Mouse (Mus musculus): Measurements from ENCODE around the gene Prickle1. TPM values are rescaled to one million over a fixed set of nuclear protein-coding genes. Genes with fewer than 3 reads are reported as not detected.
A peak's percentile ranks its signal among the peaks of the same experiment; 100 is the strongest.

Prickle1 gene
- total RNA-seq, 2 experiments from 2014 or later, result 43.6 to 49.4 TPM

DNA sequence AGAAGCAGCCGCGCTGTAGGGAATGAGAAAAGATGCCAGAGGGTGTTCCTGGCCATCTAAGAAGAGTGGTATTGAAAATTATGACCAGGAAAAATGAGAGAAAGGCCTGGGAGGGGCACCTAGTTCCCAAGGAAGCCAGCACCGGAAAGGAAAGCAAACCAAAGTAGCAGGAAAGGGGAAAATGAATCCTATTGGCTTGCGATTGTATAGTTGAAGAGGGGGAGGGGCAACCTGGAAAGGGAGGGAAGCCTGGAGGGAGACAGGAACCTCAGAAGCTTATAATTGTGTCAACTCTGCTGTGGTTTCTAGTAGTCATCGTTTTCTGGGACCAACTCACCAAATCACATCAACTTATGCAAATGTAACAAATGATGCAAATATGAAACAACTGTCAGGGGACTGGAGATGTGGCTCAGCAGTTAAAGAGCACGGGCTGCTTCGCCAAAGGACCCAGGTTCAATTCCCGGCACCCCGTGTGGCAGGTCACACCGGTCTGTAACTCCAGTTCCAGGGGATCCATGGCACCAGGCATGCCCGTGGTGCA lies 78.6 kb downstream of the Prickle1 start:
- intact Hi-C loops (cut with DNase I), result loop anchor here (10.0 kb wide), 1 partner anchor 698 kb away; no protein-coding TSS in a partner anchor
- DNase-seq, result no peak

DNA sequence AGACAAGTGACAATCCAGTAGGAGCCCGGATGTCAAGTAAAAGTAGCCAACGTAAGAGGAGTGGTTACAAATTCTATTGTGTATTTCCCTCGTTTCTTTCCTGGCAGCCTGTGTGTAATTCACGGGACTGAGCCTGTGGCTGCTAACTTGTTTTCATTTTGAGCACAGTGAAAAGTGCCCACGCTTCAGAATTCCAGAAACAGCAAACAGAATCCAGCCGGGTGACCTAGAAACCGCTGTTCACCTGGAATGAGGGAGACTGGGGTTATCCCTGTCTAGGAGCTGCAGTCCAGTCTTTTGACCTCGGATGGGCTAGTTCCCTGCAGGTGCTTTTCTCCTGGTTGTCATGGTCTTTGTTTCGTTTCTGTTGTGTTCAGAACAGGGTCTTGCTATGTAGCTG lies 80.4 kb downstream of the Prickle1 start:
- intact Hi-C loops (cut with DNase I), result loop anchor here (10.0 kb wide), 1 partner anchor 699 kb away; no protein-coding TSS in a partner anchor
- no peak for DNase-seq

DNA sequence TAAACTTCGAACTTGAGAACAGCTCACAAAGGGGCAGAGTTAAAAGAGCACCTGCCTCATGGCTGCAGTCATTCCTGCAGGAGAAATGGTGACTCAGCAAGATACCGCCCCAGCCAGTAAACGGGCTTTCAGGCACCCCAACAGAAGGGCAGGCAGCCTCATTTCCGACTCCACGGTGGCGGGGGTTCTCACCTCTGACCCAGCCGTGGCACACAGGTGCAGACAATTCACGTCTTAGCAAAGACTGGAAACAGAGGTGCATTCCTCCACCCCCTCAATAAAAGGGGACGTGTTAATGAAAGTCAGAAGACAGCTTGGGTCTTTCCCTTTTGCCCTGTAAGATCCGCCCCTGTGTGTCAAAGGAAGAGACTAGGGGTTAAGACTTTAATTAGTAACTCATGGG lies 81.8 kb downstream of the Prickle1 start:
- intact Hi-C loops (cut with DNase I), result loop anchor here (10.0 kb wide), 1 partner anchor 701 kb away; no protein-coding TSS in a partner anchor
- no peak for DNase-seq

DNA sequence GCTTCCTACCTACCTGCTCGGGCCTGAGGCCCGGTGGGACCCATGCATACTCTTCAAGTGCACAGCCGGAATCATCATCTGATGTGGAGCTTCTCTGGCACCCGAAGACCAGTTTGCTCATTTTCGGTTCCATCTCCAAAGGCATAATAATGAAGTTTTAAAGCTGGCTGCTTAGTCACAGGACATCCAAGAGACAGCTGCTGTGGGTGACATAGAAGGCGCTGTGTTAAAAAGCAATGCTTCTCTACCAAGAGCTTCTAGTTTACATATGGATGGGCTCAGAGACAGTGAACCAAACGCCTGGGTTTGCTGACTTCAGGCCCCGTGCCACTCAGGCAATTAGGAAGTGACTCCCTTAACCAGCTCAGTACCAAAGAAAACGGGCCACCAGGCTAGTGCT lies 83.3 kb downstream of the Prickle1 start:
- DNase-seq, result no peak
- intact Hi-C loops (cut with DNase I), result loop anchor here (10.0 kb wide), 1 partner anchor 702 kb away; no protein-coding TSS in a partner anchor

DNA sequence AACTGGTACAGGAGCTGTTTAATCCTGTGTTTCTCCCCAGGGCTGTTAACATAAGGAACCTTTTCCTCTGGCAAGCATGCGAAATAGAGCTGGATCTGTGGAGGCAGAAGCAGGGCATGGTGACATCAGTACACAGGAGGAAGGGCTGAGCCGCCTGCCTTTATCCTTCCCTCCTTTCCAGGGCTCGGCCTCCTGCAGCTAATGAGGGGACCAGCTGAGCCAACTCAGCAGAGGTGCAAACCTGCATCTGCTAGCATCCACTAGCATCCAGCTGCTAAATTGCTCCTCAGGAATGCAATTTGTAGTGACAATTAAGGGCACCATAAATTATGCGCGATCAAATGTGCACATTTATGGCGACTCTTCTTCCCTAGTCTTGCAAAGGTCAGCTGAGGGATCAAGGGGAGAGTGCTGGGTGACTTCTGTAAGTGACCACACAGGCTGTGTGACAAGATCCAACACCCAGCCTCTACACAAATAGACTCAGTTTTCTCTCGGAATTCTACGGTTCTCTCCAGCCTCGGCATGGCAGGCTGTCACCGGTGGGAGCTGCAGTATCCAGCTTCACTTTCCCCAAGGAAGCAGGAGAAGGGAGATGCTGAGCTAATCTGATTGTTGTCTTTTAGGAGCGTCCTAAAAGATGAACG lies 84.9 kb downstream of the Prickle1 start:
- intact Hi-C loops (cut with DNase I), result loop anchor here (10.0 kb wide), 1 partner anchor 704 kb away; no protein-coding TSS in a partner anchor
- no peak for DNase-seq

DNA sequence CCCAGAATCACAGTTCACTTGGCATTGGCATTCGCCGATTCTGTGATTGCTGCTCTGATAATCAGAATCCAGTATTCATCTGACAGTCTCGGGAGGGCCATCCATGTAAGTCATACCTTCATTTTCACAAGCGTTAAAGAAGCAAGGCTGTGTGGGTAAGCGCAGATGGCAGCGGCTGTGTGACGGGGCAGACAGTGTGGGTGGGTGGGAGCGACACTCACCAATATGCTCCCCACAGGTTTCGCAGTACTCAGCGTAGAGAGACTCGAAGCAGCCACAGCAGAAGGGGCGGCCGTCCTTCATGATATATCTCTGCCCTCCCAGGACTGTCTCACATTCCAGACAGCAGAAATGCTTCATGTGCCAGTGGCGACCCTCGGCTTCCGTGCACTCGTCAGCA lies 90.9 kb downstream of the Prickle1 start:
- intact Hi-C loops (cut with DNase I), result no loop called here
- DNase-seq, result no peak

DNA sequence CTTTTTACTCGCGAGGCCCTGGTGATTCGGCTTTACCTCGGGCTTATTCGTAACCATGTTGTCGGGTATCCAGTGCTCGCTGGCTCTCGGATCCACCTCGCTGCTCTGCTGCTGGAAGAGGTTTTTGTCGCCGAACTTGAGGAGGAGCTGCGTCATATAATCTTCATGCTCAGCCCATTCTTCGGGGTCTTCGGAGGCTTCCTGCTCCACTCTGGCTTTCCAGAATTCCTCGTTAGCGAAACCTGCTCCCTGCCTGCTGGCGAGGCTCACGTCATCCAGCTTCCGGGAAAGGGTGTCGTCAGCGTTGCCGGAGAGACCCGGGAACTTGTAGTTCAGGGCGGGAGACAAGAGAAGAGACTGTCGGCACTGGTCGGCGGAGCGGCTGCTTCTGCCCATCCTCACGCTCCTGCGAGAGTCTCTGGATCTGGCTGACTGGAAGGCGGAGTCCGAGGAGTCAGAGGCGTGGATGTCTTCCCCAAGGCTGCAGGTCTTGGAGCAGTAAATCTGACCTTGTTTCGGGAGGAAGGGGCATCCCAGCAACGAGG lies 92.4 kb downstream of the Prickle1 start:
- intact Hi-C loops (cut with DNase I), result no loop called here
- no peak for DNase-seq

DNA sequence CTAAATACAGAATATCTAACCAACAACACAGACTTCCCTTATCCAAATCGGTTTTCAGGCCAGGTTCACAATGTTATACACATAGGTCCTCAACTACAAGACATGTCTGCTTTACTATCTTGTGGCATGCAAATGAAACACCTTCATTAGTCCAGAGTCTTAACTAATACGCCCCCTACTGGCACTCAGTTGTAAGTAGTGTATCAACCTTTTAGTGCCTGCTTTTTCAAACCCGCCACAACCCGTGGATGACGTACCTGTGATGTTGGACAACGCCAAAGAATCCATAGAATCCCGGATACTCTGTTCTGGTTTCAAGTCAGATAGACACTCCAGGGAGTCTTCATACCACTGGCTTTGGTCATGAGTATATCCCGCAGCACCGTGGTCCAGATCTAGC lies 93.0 kb downstream of the Prickle1 start:
- no peak for DNase-seq
- intact Hi-C loops (cut with DNase I), result no loop called here

DNA sequence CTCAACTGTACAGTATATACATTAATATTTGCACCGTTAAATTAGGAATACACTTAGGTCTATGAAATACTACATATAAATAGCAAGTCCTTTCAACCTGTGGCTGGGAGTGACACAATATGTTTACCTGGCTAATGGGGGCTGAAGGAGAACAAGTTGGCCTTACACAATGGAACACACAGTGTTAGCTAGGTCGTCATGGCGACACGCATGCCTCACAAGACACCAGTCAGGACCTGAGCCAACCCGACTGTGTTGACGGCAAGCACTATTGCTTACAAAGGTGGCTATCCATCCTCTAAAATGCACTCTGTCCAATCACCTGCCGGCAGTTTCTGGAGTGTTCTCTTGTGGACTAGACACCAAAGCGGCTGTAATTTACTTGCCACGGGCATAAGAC lies 95.8 kb downstream of the Prickle1 start:
- intact Hi-C loops (cut with DNase I), result no loop called here
- DNase-seq, result peak; percentile 26

DNA sequence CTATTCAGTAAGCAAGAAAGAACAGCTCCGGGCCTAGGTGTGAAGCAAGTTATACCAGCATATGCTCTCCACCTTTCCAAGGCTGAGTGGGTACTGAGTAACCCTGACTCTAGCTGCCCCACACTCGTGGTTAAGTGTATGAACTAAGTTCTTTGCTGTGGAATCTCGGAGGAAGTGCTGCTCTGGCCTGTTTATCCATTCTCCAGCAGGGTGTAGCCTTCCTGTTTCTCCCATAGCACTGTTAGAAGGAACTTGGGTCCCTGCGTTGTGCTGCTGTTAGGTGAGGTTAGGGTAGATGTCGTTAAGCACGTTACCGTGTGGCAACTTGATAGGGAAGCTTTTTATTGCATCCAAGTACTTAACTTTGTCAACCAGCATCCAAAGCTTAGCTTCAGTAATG lies 101.0 kb downstream of the Prickle1 start:
- intact Hi-C loops (cut with DNase I), result no loop called here
- DNase-seq, result no peak

DNA sequence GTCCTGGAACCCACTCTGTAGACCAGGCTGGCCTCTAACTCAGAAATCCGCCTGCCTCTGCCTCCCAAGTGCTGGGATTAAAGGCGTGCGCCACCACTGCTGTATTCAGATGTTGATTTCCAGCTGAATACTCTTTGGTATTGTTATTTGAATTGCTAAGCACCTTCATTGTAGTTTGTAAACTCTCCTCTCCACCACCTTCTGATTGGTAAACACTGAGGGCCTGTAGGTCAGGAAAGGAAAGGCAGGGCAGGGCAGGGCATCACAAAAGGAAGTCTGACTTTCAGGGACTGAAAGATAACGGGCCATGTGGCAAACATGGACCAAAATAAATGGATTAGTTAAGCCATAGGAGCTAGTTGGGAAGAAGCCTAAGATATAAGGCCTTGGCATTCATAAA lies 106.1 kb downstream of the Prickle1 start:
- intact Hi-C loops (cut with DNase I), result no loop called here
- no peak for DNase-seq

DNA sequence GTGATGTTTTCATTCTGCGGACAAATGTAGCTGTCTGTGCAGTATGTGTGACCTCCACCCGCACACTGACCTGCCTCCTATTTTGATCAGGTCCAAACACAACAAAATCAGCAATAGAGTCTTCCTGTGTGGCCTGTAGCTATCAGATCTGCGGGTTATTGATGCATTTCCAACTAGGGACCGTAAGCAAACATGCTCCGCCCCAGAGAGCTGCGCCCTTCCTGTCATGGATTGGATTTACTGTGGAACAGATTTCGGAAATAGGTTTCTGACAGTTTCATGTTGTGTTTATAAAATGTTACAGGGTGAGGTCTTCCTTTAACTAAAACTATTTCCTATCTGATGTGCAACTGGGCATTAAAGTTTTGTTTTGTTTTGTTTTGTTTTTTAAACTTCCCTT lies 109.6 kb downstream of the Prickle1 start:
- intact Hi-C loops (cut with DNase I), result no loop called here
- DNase-seq, result no peak

DNA sequence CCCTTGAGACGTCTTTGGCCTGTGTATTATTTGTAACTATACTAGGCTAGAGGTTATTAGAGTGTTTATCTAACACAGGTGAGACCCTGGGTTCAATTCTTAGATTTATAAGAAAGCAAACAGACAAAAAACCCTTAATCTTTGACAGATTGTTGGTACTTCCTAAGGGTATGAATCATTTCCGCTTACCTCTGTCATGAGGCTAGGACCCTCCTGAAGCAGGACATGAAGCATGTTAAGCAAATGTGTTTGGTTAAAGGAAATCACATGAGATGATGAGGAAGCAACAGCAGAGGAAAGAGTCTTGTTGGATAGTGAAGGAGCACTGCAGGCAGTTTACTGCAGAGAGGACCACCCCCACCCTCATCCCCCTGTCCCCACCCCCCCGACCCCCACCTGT lies 110.4 kb downstream of the Prickle1 start:
- no peak for DNase-seq
- intact Hi-C loops (cut with DNase I), result no loop called here

DNA sequence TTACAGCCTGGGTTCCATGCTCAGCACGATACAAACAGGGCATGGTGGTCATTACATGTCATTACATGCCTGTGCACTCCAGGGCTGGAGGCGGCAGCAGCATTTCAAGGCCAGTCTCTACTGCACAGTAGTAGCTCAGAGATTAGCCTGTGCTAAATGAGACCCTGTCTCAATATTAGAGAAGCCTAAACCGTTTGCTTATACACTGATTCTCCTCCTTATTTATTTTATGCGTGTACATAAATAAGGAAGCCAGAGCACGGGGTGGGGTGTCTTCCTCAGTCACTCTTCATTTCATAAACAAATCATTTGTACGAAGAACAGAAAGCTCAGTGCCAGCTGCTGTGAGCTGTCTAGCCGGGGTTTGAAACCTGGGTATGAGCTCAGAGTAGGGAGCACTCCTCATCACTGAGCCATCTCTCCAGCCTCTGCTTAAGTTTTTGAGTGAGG lies 111.4 kb downstream of the Prickle1 start:
- intact Hi-C loops (cut with DNase I), result no loop called here
- DNase-seq, result no peak

DNA sequence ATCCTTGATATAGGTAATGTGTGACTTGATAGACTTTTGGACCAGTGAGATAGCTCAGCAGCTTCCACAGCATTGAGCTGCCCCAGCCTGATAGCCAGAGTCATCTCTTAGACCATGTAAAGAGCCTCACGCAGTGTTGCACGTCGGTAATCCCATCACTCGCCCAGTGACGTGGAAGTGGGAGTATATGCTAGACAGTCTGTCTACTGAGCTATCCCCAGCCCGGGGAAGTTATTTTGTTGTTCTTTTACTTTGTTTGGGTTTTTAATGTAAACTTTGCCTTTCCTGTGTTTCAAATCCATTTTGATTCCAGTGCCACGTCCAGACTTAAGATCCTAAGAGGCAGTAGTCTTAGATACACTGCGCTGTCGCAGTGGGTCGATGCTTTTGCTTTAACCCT lies 114.6 kb downstream of the Prickle1 start:
- intact Hi-C loops (cut with DNase I), result no loop called here
- DNase-seq, result no peak

DNA sequence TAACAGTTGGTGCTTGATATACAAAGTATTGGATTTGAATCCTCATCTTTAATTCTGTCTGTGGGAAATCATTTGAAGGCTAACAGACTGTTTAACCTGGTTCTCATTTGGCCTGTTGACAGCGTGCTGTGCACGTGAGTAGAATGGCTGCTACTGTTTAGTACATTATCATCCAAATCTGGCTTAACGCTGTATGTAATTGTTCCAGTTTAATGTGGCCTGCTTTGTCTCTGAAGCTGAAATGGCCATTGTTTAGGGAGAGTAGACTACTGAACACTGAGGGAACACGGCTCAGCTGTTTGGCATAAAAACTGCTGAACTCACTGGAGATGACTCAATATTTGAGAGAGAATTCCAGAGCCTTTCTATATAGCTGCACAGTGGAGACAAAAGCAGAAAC lies 116.2 kb downstream of the Prickle1 start:
- intact Hi-C loops (cut with DNase I), result no loop called here
- DNase-seq, result no peak

DNA sequence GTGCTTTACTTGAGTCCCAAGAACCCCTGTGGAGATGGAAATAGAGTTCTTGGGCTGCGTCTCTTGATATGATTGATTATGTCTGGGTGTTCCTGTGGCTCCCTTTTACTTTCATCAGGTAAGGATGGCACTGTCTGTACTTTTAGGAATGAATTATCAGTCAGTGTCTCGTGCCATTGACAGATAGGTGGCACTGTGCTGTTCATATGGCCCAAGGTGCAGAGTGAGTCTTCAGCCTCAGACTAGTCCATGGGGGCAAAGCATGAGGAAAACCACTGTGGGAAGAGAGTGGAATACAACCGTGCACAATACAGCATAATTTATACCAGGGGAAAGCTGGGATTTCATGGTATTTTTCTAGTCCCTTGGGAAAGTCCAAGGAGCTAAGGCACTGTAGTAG lies 117.0 kb downstream of the Prickle1 start:
- intact Hi-C loops (cut with DNase I), result no loop called here
- no peak for DNase-seq

DNA sequence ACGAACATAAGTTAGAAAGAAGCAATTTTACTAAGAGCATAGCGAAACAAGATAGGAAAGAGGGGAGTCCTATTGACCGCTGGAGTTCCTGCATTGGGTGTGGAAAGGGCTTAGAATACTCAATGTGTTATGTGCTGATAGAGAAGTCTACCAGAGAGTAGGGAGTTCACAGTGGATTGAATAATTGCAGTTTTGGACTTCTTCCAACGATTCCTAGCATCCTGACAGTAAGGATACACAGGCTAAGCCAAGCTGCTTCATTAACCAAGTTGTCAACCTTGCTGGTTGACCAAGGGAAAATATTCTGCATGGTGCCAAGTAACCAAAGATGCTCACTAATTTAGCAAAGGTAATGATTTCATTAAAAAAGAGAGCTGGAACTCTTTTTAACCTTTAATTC lies 118.0 kb downstream of the Prickle1 start:
- intact Hi-C loops (cut with DNase I), result no loop called here
- DNase-seq, result no peak

DNA sequence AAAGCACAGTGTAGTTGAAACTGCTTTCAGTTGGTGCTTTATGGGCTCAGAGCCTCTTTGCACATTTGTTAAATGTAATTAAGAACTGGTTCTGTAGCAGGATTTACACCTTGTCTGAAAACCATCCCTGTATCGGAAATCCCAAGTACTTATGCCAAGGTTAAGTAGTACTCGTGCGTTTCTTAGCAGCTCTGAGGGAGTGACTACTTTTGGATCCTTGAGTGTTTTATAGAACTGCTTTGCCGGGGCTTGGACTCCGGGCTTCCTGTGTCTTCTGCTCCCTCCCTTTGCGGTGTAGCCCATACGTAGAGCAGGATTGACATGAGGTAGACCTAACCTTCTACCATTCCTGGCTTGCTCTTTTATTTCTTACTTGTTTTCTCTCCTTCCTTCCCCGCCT lies 120.0 kb downstream of the Prickle1 start:
- no peak for DNase-seq
- intact Hi-C loops (cut with DNase I), result no loop called here

DNA sequence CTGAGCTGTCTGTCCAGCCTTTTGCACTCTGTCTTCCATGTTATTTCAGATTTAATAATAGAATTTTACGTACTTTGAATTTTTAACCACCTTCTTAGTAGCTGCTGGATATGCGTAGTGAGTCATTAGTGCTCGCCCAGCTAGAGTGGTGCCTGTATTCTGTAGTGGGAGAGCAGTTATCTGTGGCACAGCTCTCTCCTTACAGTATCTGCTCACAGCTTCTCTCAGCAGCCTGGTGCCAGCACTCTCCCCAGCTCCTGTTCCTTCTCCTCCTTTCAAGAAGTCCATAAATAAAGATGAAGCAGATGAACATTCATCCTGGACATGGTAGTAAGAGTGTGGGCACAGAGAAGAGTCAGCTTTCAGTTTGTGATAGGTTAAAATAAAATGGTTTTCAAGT lies 121.4 kb downstream of the Prickle1 start:
- DNase-seq, result no peak
- intact Hi-C loops (cut with DNase I), result no loop called here

DNA sequence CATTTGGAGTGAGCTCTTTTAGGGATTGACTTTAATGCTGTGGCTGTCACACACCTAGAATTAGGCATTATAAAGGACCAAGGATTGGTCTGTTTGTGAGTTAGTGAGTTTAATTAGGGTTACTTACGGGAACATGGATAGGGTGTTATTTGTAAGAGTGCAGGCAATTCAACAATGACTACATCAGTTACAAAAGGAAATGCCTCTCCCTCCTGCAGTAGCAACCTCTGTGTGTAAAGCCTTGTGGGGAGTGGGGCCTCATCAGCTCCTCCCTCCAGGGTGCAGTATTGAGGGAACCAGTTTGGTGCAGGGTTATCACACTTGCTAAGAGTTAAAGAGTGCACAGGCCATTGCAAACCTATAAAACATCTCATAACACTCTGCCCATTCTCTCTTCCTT lies 123.6 kb downstream of the Prickle1 start:
- no peak for DNase-seq
- intact Hi-C loops (cut with DNase I), result no loop called here

DNA sequence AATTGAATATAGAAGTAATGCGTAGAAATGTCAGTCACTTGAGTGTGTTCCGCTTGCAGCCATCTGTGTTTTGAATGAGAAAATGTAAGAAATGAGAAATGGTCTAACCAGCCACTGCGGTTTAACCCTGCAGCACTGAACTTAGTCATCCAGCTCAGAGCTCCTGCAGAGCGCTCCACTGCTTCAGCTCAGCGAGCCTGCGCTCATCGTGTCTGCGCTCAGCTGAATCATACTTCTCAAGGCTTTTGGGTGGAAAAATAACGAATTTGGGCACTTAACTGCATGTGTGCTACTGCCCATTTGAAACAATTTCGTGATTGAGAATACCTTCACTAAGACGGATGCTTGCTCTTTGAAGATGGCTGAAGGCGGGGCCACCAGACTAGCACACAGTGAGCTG lies 124.0 kb downstream of the Prickle1 start:
- intact Hi-C loops (cut with DNase I), result no loop called here
- no peak for DNase-seq
